Mouse (Mus musculus) lung, postnatal 14 days (tissue): ENCODE data around the gene Ttc28.
A peak's percentile ranks its signal among the peaks of the same experiment; 100 is the strongest.

ENCODE experiments used
- DNase-seq: peaks from one replicate; pipeline ENCODE4 v3.0.0; 2021

Ttc28 gene

DNA sequence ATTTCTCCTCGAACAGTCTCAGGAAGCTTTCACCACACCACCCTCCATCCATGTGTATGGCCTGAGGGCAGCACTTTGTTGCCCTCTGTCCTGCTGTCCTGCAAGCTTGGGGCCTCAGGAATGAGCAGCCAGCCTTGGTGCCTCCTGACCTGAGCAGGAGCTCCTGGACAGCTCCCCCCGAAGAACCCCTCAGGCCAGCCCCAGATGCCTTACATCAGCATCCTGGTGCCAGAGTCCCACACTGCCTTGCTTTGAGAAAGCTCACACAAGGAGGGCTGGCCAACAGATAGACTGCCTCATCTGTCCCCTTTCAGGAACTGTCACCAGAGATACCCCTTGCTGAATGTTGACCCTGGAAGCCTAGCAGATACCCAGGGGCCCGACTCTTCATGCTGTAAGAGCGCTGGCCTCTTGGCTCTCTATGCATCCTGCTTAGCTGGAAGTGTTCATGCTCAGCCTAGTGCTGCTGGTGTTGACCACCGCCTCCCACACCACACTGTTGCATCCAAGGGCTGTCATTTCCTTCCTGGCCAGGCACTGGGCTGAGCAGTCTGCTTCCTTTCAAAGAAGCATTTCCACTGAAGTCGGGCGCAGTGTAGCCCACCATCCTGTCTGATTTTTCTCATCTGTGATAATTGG, 259.4 kb downstream of the Ttc28 start:
- DNase-seq, result peak; percentile 40

DNA sequence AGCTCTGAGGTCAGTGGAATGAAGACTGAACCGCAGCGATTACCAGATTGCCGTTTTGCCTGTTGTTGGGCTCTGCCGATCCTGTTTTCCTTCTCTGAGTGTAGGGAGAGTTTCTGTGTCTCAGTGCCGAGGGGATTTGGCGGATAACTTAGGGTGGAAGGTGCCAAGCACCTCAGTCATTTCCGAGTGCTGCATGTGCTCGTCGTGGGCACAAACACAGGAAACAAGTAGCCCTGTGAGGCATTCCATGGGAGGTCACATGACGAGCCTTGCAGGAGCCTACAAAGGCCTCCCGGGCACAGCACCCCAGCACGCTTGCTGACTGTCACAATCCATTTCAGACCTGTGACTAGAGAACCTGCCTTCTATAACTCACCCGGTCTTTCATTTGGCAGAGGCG, 260.0 kb downstream of the Ttc28 start:
- DNase-seq, result peak; percentile 52

DNA sequence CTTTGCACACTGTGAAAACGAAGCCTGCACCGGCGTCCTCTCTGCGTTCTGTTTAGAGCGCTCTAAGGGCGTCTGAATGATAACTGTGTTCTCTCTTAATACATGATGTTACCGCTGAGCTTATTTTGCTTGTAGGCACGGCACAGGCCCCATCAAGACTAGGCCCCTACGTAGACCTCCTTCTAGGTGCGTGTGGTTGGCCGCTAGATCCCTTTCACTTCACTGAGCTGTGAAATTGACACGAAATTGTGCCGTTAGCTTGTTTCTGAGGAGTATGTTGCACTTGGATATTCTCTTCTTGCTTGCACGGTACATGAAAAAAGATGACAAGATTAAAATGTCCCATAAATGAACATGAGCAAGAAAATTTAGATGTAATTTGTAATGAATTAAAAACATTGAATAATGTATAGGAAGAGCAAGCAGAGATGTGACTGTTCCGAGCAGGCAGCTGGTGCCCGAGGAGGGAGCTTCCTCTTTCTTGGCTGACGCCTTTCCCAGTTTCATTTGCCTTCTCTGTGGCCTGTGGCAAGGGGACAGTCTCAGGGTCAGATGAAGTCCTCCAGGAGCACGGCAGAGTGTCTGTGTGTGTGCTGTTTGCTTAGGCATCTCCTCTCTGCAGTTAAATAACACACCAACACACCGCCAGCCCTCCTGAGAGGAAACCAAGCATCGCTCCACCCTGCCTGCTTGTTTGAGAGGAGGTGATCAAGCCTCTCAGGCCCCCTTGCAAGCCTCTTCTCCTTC, 261.7 kb downstream of the Ttc28 start:
- peak; percentile 22 for DNase-seq

DNA sequence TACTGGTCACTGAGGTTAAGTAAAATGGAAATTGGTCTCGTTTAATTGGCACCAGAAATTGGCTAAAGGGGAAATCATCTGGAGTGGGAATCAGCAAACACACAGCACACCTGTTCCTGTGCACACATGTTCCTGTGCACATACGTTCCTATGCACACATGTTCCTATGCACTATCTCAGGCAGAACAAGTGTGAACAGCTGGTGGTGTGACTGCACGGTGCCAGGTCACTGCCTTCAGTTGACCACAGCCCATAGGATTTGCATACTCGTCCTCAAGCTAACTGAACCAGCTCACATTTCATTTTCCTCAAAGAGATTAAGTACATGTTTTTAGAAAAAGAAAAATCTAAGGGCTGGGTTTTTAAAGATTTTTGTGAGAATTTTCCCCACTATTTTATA, 263.2 kb downstream of the Ttc28 start:
- no peak for DNase-seq

DNA sequence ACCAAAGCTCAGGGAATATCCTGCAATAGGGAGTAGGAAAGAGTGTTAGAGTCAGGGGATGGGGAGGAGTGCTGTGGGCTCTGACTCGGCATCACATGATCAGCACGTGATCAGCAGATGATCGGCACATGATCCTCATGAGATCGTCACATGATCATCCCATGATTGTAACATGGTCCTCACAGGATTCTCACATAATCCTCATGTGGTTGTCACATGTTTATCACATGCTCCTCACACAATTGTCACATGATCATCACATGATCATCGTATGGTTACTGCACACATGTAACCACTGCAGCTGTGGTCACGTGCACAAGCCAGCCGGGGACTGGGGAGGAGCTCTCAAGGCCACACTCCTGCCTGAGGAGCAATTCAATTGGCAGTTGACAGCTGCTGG, 264.8 kb downstream of the Ttc28 start:
- DNase-seq, result no peak

DNA sequence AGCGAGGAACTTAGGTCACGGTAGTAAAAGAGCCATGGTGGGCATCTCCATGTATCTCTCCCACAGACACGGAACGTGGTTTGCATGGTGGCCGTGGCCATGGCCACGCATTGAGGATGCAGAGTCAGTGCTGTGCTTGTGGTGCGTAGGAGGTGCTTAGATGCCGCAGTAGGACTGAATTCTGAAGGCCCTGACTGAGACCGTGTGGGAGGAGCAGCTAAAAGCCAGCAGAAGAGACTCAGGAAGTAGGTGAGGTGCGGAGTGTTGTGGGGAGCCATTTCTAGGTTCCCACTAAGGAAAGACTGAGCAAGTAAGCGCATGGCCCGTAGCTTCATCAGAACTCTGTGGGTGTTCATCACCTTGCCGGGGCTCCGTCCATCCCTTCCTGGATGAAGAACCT, 271.0 kb downstream of the Ttc28 start:
- DNase-seq, result no peak

DNA sequence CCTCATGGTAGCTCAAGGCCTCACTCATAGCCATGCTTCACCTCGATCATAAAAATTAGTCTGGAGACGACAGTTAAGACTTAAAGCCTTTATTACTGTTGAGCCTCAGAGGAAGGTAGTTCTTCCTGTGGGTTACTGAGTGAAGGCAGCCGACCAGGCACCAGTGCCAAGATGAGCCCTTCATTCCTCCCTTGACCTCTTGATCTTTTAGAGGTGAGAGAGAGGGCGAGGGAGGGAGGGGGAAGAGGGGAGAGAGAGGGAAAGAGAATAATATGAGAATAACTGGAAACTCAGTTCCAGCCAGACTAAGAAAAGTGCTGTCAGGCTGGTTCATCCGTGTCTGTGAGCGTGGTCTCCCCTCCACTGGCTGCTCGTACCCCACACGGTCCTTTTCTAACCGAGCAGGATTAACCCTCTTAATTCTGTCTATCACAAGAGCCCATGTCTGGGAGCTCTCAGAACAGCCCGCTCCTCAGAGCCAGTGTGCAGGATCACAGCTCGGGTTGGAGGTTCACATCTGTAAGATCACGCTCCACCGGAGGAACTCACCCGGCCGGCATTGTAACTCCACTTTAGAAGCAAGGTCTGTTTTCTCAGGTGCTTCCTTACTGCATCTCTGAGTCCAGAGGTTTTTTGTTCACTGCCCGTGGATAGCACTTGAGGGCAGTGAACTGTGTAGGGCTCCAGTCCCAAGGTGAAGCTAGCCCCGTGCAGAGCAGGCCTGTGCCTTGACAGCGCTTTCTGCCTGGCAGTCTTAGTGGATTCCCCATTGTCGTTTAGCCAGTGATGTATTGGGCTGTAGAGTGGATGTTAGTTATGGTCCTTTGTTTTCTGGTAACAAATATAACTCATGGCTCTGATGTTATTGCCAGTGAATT, 272.5 kb downstream of the Ttc28 start:
- DNase-seq, result no peak

DNA sequence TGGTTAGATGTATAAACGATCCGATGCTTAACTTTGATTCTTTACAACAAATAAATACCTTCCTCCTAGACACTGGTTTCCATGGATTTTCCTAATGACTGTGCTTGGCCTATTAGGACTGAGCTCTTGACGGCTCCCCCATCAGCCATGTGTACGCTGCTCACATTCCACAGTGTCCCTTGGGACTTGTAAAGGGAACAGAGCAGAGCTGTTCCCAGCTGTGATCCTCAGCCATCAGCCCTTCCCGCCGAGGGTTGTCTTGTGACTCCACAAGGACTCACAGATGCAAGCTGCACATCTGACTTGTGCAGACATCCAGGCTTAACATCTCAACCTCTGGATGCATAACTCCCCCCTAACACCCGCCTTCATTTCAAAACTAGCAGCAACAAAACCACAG, 275.0 kb downstream of the Ttc28 start:
- peak; percentile 23 for DNase-seq

DNA sequence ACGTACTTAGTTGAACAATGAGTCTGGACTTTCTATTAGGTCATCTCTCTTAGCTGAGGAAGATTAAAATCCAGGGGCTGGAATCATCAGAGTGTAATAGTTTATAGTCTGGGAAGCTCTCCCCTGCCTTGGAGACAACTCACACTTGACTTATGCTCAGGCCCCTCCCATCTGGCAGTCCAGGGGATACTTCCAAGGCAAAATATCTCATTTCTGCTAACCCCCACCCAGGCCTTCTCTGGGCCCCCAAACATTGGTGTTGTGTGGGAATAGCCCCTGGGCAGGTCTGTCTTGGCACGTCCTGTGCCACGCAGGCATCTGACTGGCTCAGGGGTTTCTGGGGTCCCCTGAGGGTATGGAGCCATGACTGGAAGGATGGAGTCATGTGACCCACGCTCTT, 275.7 kb downstream of the Ttc28 start:
- no peak for DNase-seq

DNA sequence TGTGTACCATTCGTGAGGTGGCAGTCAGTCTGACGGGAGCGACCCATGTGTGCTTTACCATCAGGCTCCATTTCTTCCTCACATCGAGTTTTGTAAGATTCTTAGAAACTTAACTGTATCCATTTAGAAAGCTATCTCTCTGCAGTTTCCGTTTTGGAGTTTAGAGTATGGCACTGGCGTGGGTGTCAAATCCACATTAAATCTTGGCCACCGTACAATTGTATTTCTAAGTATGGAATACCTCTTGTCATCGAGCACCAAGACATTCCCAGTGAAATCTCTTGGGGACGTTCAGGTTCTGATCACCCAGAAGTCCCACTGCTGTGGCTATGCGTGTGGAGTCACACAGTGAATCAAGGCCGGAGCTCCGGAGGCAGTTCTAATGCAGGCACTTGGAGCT, 276.3 kb downstream of the Ttc28 start:
- DNase-seq, result no peak

DNA sequence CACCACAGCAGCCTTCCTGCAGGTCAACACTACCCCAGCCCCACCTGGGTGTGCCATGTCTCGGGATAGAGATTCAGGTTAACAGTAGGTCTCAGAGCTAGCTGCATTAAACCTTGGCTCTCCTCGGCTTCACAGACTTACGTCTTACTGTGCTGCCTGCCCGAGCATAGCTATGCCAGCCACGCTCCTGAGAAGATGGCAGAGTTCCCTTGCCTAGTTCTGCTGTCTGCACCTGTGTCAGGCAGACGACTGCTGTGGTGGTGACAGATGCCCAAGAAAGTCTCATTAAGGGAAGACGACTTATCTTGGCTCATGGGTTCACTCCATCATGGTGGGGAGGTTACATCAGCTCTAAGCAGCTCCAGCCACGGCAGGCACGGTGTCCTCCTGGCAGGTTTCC, 278.7 kb downstream of the Ttc28 start:
- DNase-seq, result no peak

DNA sequence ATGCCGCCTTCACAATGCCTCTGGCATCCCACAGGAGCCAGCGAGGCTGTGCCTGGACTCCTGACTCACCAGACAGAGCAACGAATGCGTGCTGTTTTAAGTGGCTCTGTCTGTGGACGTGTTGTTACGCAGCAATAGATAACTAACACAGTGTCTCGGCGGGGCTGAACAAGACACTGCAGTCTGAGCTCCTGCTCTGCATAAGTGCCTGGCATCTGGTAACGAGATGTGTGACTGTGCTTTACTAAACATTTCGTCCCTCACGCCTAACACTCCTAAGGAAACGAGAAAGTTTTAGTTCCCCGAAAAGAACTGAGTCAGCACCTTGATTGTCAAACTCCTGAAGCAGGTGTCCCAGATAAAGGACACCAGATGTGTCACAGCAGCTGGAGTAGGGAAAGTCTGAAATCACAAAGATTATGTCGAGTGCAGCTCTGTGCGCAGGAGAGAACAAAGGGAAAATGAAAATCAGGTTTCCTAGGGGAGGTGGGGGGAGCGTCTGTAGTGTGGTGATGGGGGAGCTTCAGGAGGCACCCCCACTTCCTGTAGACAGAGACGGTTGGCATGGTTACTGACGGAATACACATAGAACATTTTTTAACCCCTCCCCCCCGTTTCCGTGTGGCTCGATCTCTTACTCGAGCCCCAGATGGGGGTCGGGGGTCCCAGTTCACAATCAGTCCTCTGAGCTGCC, 280.2 kb downstream of the Ttc28 start:
- DNase-seq, result no peak

DNA sequence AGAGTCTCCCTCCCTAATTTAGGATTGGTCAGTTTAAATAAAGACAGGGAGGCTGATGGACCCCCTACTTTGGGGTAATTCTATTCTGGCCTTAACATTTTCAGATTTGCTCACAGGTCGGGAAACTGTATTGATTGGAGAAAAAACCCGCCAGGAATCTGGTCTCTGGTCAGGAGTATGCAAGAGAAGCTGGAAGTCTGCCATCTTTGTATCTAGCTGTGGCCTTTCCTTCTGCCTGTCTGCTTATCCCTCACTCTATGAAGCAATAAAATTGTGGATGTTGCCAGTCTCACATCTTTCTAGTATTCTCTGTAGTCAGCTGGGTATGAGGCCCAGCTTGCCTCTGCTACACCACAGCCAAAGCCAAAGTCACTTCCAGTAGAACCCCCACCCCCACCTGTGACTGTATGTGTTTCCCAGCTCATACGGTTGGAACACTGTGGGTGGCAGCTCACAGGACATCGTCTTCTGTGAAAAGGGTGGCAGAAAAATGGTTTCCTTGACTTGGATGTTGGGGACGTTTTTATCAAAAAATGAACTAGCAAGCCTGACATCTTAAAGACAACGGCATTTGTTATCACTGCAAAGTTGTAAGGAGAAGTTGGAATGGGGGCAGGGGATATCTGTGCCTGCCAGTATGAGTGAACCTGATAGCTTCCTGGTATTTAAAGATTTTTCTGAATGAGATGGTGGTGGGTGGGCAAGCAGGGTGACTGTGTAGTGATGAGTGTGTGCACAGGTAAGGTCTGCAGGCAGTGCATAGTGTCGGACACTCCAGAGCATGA, 281.7 kb downstream of the Ttc28 start:
- DNase-seq, result no peak

DNA sequence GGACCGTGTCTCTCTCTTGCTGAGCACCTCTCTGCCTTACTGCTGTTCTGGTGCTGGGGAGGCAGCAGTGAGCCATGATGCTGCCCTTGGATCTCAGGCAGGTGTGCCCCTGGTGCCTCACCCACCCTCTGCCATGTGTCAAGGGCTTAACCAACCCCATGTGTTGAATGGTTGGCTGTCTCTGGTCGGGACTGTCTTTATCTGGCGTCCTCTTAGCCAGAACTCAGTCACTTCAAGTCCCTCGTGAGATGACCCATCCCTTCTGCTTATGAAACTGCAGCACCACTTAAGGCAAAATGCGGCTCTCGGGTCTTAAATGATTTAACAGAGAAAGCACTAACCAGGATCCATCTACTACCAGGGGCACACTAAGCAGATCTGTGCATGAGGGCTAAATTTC, 283.3 kb downstream of the Ttc28 start:
- no peak for DNase-seq

DNA sequence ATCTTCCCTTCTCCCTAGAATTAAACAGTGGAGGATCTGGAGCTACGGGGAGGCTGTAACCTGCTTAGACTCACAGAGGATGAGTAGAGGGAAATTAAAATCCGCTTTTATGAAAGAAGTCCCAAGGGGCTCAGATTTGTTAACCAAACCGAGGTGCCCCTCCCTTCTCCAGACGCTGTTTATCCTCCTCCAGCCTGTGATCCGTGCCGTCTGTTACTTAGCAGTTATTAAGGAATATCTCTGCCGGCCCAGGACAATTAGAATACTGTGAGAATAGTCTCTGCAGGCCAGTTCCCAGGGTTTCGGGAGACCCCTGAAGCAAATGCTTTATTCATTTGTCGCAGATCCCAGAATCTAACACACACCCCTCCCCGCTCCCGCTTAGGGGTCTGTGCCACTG, 283.8 kb downstream of the Ttc28 start:
- no peak for DNase-seq

DNA sequence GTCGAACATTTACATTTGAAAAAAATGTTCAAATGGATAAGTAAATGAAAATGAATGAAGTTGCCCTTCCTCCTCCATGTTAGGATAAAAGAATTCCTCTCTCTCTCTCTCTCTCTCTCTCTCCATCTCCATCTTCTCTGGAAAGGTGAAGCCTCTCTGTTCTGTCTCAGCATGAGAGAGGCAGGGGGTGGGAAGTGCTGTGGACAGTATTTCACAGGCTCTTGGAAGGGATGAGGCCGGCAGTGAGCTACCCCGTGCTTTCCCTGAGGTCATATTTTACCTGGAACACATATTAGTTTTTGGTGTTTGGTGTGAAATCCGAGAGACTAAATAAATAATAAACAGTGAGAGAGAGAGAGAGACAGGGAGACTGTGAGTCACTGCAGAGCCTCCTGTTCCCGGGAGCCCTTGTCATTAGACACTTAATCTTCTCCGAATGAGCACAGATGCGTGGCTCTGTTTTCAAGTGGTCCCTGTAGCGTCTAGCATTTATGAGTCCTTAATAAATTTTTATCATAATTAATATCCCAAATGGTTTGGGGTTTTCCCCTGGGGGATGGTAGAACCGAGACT, 284.8 kb downstream of the Ttc28 start:
- DNase-seq, result no peak

DNA sequence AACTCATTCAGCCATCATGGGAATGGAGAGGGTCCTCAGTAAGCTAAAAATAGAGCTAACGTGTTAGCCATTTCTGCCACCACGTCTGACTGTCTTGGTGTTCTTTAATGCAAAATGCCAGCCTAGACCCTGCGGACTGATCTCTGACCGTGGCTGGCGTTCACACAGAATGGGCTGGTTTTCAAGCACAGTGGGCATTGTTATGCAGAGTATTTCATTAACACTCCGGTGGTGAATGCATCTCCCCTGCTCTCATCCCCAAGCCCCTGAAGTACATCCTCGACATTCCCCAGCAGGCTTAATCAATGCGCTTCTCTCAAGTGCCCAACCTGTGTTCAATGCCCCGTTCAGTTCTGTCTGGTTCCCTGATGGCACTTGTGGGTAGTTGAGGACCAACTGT, 290.8 kb downstream of the Ttc28 start:
- no peak for DNase-seq

DNA sequence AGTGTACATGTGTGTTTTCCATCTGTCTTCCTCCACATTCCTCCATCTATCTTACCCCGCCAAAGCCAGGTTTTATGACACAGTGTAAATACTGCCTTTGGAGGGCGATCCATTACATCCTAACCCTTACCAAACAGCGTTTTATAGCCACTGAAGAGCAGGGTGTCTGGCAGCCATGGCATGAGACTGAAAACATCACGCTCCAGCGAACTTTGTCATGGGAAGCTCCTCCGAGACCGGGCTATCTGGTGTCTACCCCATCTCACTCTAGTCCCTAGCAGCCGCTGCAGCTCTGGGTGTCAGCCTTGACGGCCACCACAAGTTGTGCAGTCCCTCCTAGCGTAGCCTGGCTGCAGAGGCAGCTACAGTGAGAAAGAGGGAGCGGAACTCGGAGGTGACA, 295.8 kb downstream of the Ttc28 start:
- no peak for DNase-seq

DNA sequence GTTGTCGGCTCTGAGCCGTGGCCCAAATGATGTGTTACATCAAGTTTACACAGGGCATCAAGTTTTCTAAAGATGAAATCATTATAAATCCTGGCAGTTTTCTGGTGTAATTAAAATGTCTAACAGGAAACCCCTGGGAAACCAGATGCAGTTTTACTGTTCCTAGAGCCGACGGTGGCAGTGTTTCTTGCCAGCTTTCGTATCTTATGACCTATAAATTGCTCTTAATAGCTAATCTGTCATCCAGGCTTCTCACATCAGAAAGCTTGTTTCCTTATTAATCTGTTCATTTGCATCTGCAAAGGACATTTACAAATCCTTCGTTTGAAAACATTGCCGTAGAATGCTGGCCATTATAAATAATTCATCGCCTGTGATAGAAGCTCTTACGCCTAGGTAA, 296.2 kb downstream of the Ttc28 start:
- no peak for DNase-seq

DNA sequence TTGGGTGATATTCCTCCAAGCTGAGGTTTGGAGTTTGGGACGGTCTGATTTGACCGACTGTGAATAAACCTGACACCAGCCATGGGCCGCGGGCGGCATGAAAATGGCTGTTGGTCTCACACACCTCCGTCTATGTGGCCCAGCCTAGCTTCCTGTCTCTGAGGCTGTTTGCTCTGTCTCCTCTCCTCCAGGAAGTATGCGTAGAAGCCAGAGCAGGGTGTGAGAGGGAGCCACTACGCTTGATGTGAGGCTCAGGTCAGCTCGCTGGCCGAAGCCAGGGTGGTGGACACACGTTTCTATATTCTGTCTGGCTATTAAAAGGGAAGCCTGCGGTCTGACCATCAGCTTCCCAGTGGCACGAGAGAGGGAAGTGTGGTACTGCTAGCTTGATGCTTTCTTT, 296.8 kb downstream of the Ttc28 start:
- DNase-seq, result no peak

DNA sequence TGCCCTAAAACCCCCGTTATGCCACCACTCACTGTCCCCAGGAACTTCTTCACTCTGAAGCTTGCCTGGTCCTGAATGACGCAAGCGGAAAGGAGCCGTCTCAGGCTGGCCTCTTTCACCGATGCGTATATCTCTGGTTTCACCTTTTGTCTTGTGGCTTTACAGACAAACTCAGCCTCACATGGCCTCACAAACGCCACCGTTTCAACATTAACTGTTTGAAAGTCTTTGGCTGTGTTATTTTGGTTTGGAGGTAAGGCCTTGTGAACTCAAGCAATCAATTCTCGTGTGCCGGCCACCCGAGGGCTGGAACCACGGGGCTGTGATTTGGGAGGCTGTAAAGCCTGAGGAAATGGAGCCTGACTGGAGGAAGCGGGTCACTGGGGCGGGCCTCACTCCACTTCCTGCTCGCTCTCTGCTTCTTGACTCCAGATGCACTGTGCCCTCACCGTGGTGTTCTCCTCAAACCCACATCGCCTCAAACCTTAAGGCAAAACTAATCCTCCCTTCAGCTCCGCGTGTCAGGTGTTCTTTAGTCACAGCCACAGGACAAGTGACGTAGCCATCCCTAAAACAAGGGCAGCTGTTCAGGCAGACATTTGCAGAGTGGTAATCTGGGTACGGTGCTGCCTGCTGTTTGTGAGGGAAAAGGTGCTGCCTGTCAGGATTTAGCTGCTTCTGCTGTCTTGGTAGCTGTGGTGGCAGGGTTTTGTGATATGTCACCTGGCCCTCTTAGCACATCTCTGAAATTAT, 298.9 kb downstream of the Ttc28 start:
- DNase-seq, result peak; percentile 63
